Mouse (Mus musculus) hindbrain, embryonic 15.5 days (tissue): ENCODE data around the gene Kctd14. TPM values are rescaled to one million over a fixed set of nuclear protein-coding genes. Genes with fewer than 3 reads are reported as not detected.
A peak's percentile ranks its signal among the peaks of the same experiment; 100 is the strongest.

Source experiments
- ATAC-seq: fragments of 200-750 bp; cut with Nextera tagmentation; 2 replicates; pipeline ENCODE4 v1.8.0; 2017; ENCODE audit warnings: low read depth, moderate number of reproducible peaks, moderate TSS enrichment; ENCODE audit not compliant: low FRiP score
- H3K27ac ChIP-seq: fragments of 300-500 bp; sonication (generic); replicated peaks from 2 replicates; pipeline ENCODE4 v1.5.1; 2015; ENCODE audit warnings: mild to moderate bottlenecking, inconsistent platforms
- H3K27me3 ChIP-seq: fragments of 300-500 bp; sonication (generic); 2 replicates; pipeline ENCODE4 v1.6.1; 2015; ENCODE audit warnings: control low read depth, inconsistent platforms
- H3K36me3 ChIP-seq: fragments of 300-500 bp; sonication (generic); 2 replicates; pipeline ENCODE4 v1.6.1; 2015; ENCODE audit warnings: control low read depth, inconsistent platforms
- H3K4me1 ChIP-seq: fragments of 300-500 bp; sonication (generic); replicated peaks from 2 replicates; pipeline ENCODE4 v1.6.1; 2015; ENCODE audit warnings: control low read depth, inconsistent platforms
- H3K4me2 ChIP-seq: fragments of 300-500 bp; sonication (generic); 2 replicates; pipeline ENCODE4 v1.6.1; 2015; ENCODE audit warnings: moderate library complexity, mild to moderate bottlenecking, inconsistent platforms
- H3K4me3 ChIP-seq: fragments of 300-500 bp; sonication (generic); 2 replicates; pipeline ENCODE4 v1.5.1; 2015; ENCODE audit warnings: mild to moderate bottlenecking, inconsistent platforms
- H3K9ac ChIP-seq: fragments of 300-500 bp; sonication (generic); 2 replicates; pipeline ENCODE4 v1.6.1; 2015; ENCODE audit warnings: inconsistent platforms
- H3K9me3 ChIP-seq: fragments of 300-500 bp; sonication (generic); 2 replicates; pipeline ENCODE4 v1.6.1; 2016; ENCODE audit warnings: control low read depth, inconsistent platforms
- WGBS: fragments of 180-500 bp; shearing (Covaris S2); methylation state at CpG from one replicate; pipeline ENCODE4 v1.1.7; 2015; 5-methylcytosine and 5-hydroxymethylcytosine counted together
- polyA plus RNA-seq: library from polyadenylated mRNA; unstranded; fragments of >200 nt; fragmentation: Nextera tagmentation; extraction: Ambion mirVana; gene quantifications from 2 replicates; pipeline ENCODE4 v1.2.1, GENCODE M21; 2015

Kctd14 gene
- polyA plus RNA-seq, 1 experiment from 2014 or later, result 1.5 TPM

GRCm38 (mm10) chr7:97447050-97447531 is 4.0 kb upstream of the Kctd14 start:
- WGBS, result 27% methylated on average over 6 of the region's 6 CpGs
- Histone ChIP-seq H3K27me3 (no peaks in the 10 kb centered on the region), H3K9ac (no peak overlapping the region), H3K4me2 (no peak overlapping the region), H3K36me3 (no peaks in the 10 kb centered on the region), H3K27ac (peak overlapping the region; percentile 85), H3K9me3 (no peaks in the 10 kb centered on the region), H3K4me1 (0 out of 2 replicates have a peak, but pooled peaks cover 5% of the 10 kb centered on the region), H3K4me3 (no peak overlapping the region)
- peak; percentile 74 for ATAC-seq

- H3K9me3 ChIP-seq, result no peaks in the 10 kb centered on the region
- no peak overlapping the region for H3K9ac ChIP-seq
- no peak overlapping the region for H3K4me3 ChIP-seq
- H3K36me3 ChIP-seq, result no peaks in the 10 kb centered on the region
- H3K27me3 ChIP-seq, result no peaks in the 10 kb centered on the region
- no peak for ATAC-seq
- H3K4me2 ChIP-seq, result no peak overlapping the region
- 80% methylated on average over 6 of the region's 6 CpGs for WGBS
- H3K4me1 ChIP-seq, result peaks cover 10% of the 10 kb centered on the region
- no peak overlapping the region for H3K27ac ChIP-seq
Measured at GRCm38 (mm10) chr7:97452196-97452595, 1.1 kb downstream of the Kctd14 start.

DNA sequence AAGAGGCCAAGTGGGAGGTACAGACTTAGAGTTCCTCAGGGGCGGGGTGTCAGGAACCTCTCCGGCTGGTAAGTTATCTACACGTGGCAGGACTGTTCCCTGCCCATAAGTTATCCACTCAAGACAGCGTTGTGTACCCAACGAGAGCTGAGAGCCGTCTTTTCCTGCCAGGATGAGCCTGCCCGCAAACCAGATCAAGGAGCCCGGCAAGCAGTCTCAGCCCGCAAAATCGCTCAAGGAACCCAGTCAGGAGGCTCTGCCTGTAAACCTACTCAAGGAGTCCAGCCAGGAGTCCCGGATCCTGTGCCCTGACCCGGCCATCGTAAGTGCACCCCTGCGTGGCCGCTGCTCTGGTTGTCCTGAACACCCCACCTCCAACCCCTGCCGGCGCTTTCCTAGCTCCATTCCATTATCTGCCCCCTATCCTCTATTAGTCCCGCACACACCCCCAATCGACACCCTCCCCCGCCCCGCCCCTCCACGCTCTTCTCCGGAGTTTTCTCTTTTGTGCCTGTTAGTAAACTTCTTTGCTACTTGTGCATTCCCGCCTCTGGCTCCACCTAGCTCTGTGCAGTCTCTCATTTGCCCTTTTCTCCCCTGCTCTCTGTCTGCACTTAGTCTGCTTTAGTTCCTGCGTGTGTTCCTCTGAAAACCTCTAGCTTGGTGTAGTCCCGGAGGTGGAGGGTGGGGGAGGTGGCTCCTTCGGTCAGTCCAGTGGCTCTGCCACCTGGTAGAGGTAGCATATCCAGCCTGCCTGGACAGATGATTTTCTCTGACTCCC is 2.2 kb downstream of the Kctd14 start:
- WGBS, result 12% methylated on average over 27 of the region's 27 CpGs

GRCm38 (mm10) chr7:97454795-97455194 is 3.7 kb downstream of the Kctd14 start:
- Histone ChIP-seq H3K4me1 (peaks cover 7% of the 10 kb centered on the region), H3K27me3 (no peaks in the 10 kb centered on the region), H3K4me2 (no peak overlapping the region), H3K36me3 (no peaks in the 10 kb centered on the region), H3K9ac (no peak overlapping the region), H3K27ac (no peak overlapping the region), H3K4me3 (no peak overlapping the region), H3K9me3 (no peaks in the 10 kb centered on the region)
- WGBS, result 94% methylated on average over 10 of the region's 10 CpGs
- ATAC-seq, result no peak

More for the DNA sequence above, 2.2 kb downstream of the Kctd14 start:
- peak overlapping the region; percentile 54 for H3K4me2 ChIP-seq
- no peaks in the 10 kb centered on the region for H3K36me3 ChIP-seq
- H3K4me3 ChIP-seq, result peak overlapping the region; percentile 25
- peak; percentile 38; the same call in 1 of the 2 replicates for ATAC-seq
- H3K9ac ChIP-seq, result no peak overlapping the region
- no peak overlapping the region for H3K27ac ChIP-seq
- no peaks in the 10 kb centered on the region for H3K9me3 ChIP-seq
- peaks cover 7% of the 10 kb centered on the region for H3K4me1 ChIP-seq
- no peaks in the 10 kb centered on the region for H3K27me3 ChIP-seq

GRCm38 (mm10) chr7:97455577-97455976 is 4.5 kb downstream of the Kctd14 start:
- Histone ChIP-seq H3K4me2 (no peak overlapping the region), H3K9ac (no peak overlapping the region), H3K27ac (no peak overlapping the region), H3K36me3 (no peaks in the 10 kb centered on the region), H3K27me3 (no peaks in the 10 kb centered on the region), H3K4me3 (no peak overlapping the region), H3K9me3 (no peaks in the 10 kb centered on the region), H3K4me1 (peaks cover 7% of the 10 kb centered on the region)
- 93% methylated on average over 3 of the region's 3 CpGs for WGBS
- ATAC-seq, result no peak

DNA sequence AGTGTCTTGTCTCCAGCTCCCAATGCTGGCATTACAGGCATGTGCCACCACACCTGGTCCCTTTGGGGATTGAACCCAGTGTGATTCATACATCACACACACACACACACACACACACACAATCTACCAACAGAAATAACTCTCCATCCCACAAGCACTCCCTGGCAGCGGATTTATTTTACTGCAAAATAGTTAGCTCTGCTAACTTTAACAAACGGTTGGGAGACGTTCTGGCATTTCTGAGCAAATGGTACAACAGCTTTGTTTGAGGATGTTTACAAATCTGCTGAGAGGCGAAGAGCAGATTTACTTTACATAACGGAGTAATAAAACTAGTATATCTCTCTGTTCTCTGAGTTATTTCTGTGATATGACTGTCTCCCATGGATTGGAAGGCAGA is 21.9 kb downstream of the Kctd14 start:
- WGBS, result 90% methylated on average over 5 of the region's 5 CpGs
- no peak overlapping the region for H3K9ac ChIP-seq
- H3K4me3 ChIP-seq, result no peak overlapping the region
- no peaks in the 10 kb centered on the region for H3K27me3 ChIP-seq
- no peaks in the 10 kb centered on the region for H3K36me3 ChIP-seq
- no peak for ATAC-seq
- no peak overlapping the region for H3K4me2 ChIP-seq
- no peaks in the 10 kb centered on the region for H3K4me1 ChIP-seq
- no peak overlapping the region for H3K27ac ChIP-seq
- no peaks in the 10 kb centered on the region for H3K9me3 ChIP-seq

DNA sequence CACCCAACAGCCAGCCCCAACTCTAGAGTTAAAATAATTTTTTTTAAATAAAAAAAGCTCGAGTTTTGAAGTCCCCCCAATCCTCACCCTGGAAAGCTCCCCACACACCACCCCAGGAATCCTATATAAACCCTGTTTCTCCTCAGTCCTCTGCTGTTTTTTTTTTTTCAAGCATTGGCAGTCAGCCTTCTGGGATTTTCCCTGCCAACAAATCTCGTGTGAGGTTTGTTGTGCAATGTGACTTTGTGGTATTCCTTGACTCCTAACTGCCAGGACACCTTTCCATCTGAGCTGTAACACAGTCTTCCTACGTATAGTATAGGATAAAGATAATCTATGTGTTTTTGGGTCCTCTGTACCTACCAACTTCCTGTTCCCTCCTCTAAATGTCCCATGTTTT is 28.2 kb downstream of the Kctd14 start:
- Histone ChIP-seq H3K27me3 (no peaks in the 10 kb centered on the region), H3K27ac (no peak overlapping the region), H3K4me1 (peaks cover 26% of the 10 kb centered on the region), H3K4me2 (no peak overlapping the region), H3K36me3 (no peaks in the 10 kb centered on the region), H3K9ac (no peak overlapping the region), H3K9me3 (no peaks in the 10 kb centered on the region), H3K4me3 (no peak overlapping the region)
- no peak for ATAC-seq
- 64% methylated on average over 3 of the region's 3 CpGs for WGBS

- peak; percentile 36; the same call in 1 of the 2 replicates for ATAC-seq
- H3K9ac ChIP-seq, result no peak overlapping the region
- H3K27me3 ChIP-seq, result no peaks in the 10 kb centered on the region
- H3K4me2 ChIP-seq, result peak overlapping the region; percentile 86
- peaks cover 7% of the 10 kb centered on the region for H3K36me3 ChIP-seq
- peaks cover 26% of the 10 kb centered on the region for H3K4me1 ChIP-seq
- H3K9me3 ChIP-seq, result no peaks in the 10 kb centered on the region
- WGBS, result 30% methylated on average over 3 of the region's 3 CpGs
- no peak overlapping the region for H3K27ac ChIP-seq
- H3K4me3 ChIP-seq, result peak overlapping the region; percentile 68
Measured at GRCm38 (mm10) chr7:97480290-97480689, 29.2 kb downstream of the Kctd14 start.

DNA sequence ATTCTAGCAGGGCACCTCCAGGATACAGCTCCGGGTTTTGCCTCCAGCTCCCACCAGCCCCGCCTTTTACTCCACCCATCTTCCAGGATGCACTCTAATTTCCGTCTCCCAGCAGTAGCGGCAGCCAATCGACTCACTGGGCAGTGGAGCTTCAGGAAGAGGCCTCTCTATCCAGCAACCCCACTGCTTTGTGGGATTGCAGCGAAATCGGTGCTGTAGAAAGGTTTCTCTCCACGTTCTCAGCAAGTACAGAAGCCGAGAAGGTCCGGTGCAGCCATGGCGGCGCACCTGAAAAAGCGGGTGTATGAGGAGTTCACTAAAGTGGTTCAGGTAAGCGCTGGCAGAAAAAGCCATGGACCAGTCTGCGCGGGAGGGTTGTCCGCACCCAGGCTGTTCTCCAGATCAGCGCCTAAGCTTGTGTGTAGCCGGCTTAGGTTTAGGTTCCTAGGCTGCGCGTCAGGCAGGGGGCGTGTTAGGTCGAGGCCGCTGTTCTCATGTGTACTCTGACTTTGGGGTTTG is 29.8 kb downstream of the Kctd14 start, which contains the start of gene Ints4:
Gene Ints4, plus strand, starts transcription at position 136 of the 519 bp plus-strand sequence.
- Histone ChIP-seq H3K27ac (peak within 1 kb of the TSS; percentile 75), H3K27me3 (no peaks in the 10 kb centered on the region), H3K4me2 (peak within 1 kb of the TSS; percentile 86), H3K9me3 (no peaks in the 10 kb centered on the region), H3K4me3 (peak within 1 kb of the TSS; percentile 68), H3K36me3 (peaks cover 12% of the 10 kb centered on the region), H3K9ac (peak within 1 kb of the TSS; percentile 53), H3K4me1 (peaks cover 26% of the 10 kb centered on the region)
- peak; percentile 100 for ATAC-seq
- under 1% methylated on average over 24 of the region's 24 CpGs for WGBS

- no peak overlapping the region for H3K27ac ChIP-seq
Measured at GRCm38 (mm10) chr7:97483378-97483777, 32.3 kb downstream of the Kctd14 start.

DNA sequence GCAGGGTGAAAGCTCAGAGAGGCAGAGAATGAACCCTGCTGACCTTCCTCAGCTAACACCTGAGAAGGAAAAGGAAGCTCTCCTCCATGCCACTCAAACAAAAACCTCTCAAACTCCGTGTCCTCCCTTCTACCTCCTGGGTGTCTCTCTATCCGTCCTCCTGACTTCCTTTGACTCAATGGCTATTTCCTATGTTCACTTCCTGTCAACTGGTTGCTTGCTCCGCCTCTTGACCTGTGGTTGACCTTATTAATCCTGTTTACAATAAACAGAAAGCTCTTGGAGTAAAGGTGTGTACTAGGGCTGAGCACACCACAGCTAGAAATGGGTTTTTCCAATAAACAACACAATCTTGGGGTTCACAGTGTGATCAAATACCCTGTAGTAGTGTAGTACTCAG is 40.0 kb downstream of the Kctd14 start:
- 75% methylated on average over 3 of the region's 3 CpGs for WGBS
- peaks cover 57% of the 10 kb centered on the region for H3K36me3 ChIP-seq

More at GRCm38 (mm10) chr7:97483378-97483777, 32.3 kb downstream of the Kctd14 start:
- no peak for ATAC-seq
- Histone ChIP-seq H3K27me3 (no peaks in the 10 kb centered on the region), H3K4me3 (no peak overlapping the region), H3K4me1 (peaks cover 26% of the 10 kb centered on the region), H3K4me2 (0 out of 2 replicates have a peak overlapping the region, but pooled peaks have one; percentile 3), H3K9me3 (no peaks in the 10 kb centered on the region), H3K36me3 (peaks cover 33% of the 10 kb centered on the region), H3K9ac (no peak overlapping the region)
- WGBS, result 79% methylated on average over 2 of the region's 2 CpGs

GRCm38 (mm10) chr7:97492420-97492819 is 41.3 kb downstream of the Kctd14 start:
- no peak overlapping the region for H3K4me2 ChIP-seq
- no peaks in the 10 kb centered on the region for H3K9me3 ChIP-seq
- H3K36me3 ChIP-seq, result peaks cover 47% of the 10 kb centered on the region
- H3K4me1 ChIP-seq, result no peaks in the 10 kb centered on the region
- H3K9ac ChIP-seq, result no peak overlapping the region
- no peaks in the 10 kb centered on the region for H3K27me3 ChIP-seq
- no peak overlapping the region for H3K4me3 ChIP-seq
- H3K27ac ChIP-seq, result no peak overlapping the region
- 86% methylated on average over 4 of the region's 4 CpGs for whole genome bisulfite sequencing
- no peak for ATAC-seq

More for the DNA sequence above, 40.0 kb downstream of the Kctd14 start:
- no peaks in the 10 kb centered on the region for H3K27me3 ChIP-seq
- no peak overlapping the region for H3K4me2 ChIP-seq
- H3K4me1 ChIP-seq, result no peaks in the 10 kb centered on the region
- ATAC-seq, result no peak
- no peak overlapping the region for H3K9ac ChIP-seq
- H3K4me3 ChIP-seq, result no peak overlapping the region
- no peaks in the 10 kb centered on the region for H3K9me3 ChIP-seq
- H3K27ac ChIP-seq, result no peak overlapping the region
